Mouse (Mus musculus) adrenal gland (tissue): ENCODE results near the gene Amer1.

Source experiments
- intact Hi-C: fragments of 180-260 bp; cut with DNase I; formaldehyde crosslinking; loops from one replicate; pipeline ENCODE4 v1.15.1; 2025
- long read RNA-seq, 2 experiments: library from polyadenylated mRNA; unstranded; transcript quantifications; one replicate each; pipeline ENCODE4 v2.0.0; 2020; ENCODE audit warnings: borderline replicate concordance in 1 of 2; ENCODE audit not compliant: insufficient replicate concordance in 1 of 2

The Amer1 gene
- long read RNA-seq, experiment 1, full-length matches to known transcripts: 15 of 15 reads
- long read RNA-seq, experiment 1, partial matches to known transcripts: 0 of 15 reads
- long read RNA-seq, experiment 1, other reads (novel, unspliced or antisense): 0 of 15 reads
- long read RNA-seq, experiment 2, full-length matches to known transcripts: 13 of 13 reads
- long read RNA-seq, experiment 2, partial matches to known transcripts: 0 of 13 reads
- long read RNA-seq, experiment 2, other reads (novel, unspliced or antisense): 0 of 13 reads

- intact Hi-C loops: loop anchor here (10.0 kb wide), 1 partner anchor 210 kb away; the partner anchor contains the start of gene Zc4h2
These were observed at the start of gene Amer1 for GRCm38 (mm10) chrX:95444776-95445111. Gene Amer1 (minus strand): TSS chrX:95444872.

GRCm38 (mm10) chrX:95457166-95457565 lies 12.5 kb upstream of the Amer1 start:
- intact Hi-C loops: no loop called here

GRCm38 (mm10) chrX:95445866-95446265 lies 1.2 kb upstream of the Amer1 start:
- intact Hi-C loops: loop anchor here (10.0 kb wide), 1 partner anchor 209 kb away; the partner anchor contains the start of gene Zc4h2

- intact Hi-C loops: loop anchor here (10.0 kb wide), 1 partner anchor 210 kb away; the partner anchor contains the start of gene Zc4h2
These were observed 469 bp upstream of the Amer1 start for GRCm38 (mm10) chrX:95445141-95445540.

GRCm38 (mm10) chrX:95443898-95444775 lies 535 bp downstream of the Amer1 start:
- intact Hi-C loops: loop anchor here (10.0 kb wide), 1 partner anchor 211 kb away; the partner anchor contains the start of gene Zc4h2

- intact Hi-C loops: loop anchor here (10.0 kb wide), 1 partner anchor 211 kb away; the partner anchor contains the start of gene Zc4h2
These were observed 1.3 kb downstream of the Amer1 start for GRCm38 (mm10) chrX:95443390-95443789.

GRCm38 (mm10) chrX:95442261-95442660 lies 2.4 kb downstream of the Amer1 start:
- intact Hi-C loops: loop anchor here (10.0 kb wide), 1 partner anchor 213 kb away; the partner anchor contains the start of gene Zc4h2

GRCm38 (mm10) chrX:95441290-95441689 lies 3.4 kb downstream of the Amer1 start:
- intact Hi-C loops: loop anchor here (10.0 kb wide), 1 partner anchor 214 kb away; the partner anchor contains the start of gene Zc4h2

- intact Hi-C loops: no loop called here
These were observed 6.2 kb downstream of the Amer1 start for GRCm38 (mm10) chrX:95438491-95438890.

GRCm38 (mm10) chrX:95437236-95437635 lies 7.4 kb downstream of the Amer1 start:
- intact Hi-C loops: no loop called here

- intact Hi-C loops: no loop called here
These were observed 71.6 kb downstream of the Amer1 start for GRCm38 (mm10) chrX:95373101-95373500.
